Mouse (Mus musculus): ENCODE measurements around the gene Pafah1b2. TPM values are rescaled to one million over a fixed set of nuclear protein-coding genes. Genes with fewer than 3 reads are reported as not detected.

The Pafah1b2 gene
- polyA plus RNA-seq, 3 experiments from 2014 or later: 58.6 to 75.2 (median 67.0) TPM

DNA sequence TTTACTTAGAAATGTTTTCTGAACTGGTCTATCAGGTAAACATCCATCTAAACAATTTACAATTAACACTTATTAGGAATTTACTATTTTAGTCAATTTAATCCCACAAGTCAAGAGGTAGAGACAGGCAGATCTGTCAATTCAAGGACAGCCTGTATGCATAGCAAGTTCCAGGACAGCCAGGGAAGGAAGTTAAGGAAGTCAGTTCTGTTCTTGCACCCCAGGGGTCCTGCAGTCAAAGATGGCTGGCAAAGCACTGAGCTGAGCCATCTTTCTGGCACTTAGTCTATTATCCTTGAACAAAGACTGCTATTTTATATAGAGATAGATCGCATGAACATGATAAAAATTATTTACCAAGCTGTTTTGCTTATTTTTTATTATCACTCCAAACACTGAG, 31.9 kb downstream of the Pafah1b2 start:
- no peak for ATAC-seq

DNA sequence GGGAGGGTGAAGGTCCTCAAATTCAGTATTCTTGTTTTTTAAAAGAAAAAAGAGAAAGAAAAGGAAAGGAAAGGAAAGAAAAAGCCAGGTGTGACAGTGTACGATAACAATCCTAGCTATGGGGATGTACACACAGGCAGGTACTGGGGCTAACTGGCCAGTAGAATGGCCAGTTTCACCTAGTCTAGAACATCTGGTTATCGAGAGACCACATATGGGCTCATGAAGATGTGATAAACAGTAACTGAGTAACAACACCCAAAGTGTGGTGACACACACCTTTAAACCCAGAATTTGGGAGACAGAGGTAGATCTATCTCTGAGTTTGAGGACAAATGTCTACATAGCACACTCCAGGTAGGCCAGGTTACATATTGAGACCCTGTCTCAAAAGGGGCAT, 32.7 kb downstream of the Pafah1b2 start:
- ATAC-seq: no peak

DNA sequence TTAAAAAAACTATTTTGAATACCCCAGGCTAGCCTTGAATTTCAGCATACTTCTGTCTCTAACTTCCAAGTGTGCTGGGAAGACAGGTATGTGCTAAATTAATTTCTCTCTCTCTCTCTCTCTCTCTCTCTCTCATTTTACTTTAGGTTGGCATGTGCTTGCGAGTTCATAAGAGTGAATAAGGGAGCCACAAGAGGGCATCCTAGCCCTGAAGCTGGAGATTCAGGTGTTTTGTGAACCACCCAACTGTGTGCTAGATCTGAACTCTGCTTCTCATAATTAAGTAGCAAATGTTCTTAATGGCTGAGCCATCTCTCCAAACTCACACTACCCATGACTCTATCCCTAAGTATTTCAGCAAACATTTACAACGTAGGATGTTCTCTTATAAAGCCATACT, 35.6 kb downstream of the Pafah1b2 start:
- no peak for ATAC-seq

DNA sequence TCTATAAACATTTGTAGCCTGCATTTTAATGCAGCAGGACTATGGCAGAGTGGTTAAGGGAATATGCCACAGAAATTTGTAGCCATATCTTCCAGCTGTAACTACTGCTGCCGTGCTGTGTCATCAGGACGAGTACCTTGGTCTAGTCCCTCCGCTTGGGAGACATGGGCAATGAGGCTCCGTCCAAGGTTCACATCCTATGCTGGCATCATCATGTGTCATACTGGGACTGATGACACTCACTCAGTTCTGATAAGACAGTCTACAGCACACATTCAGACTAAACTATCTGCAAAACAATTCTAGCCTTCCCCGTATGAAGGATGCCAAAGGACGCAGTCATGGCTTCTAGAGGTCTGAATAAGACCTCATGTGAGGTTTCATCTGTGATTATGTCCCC, 48.9 kb downstream of the Pafah1b2 start:
- no peak for ATAC-seq

DNA sequence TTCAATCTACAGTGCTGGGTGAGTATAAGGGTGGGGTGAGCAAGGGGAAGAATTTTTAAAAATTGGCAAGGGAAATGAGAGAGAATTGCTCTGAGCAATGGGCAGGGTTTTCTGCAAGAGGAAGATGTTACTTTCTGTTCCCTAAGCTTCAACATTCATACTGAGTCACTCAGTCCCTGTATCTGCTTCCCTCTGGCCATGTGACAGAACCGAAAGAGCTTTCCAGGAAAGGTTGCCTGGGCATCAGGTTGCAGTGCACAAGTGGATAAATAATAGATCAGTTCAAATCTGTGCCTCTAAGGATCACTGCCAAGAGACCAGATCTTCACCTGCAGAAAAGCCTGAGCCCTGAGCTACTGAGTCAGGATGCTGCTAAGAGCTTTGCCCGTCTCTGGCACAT, 50.6 kb downstream of the Pafah1b2 start:
- no peak for ATAC-seq

DNA sequence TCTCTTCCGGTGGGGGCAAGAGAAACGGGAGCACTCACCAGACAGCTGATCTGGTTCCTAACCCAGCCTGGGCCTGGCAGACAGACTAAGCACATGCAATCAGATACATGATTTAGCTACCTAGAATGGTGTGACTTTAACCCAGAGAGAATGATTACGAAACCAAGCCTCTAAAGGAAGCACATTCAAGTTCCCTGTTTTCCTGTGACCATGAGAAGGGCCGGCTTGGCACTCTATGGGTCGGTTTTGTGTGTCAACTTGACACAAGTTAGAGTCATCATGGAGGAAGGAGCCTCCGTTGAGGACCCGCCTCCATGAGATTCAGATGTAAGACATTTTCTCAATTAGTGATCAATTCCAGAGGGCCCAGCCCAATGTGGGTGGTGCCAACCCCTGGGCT, 52.8 kb downstream of the Pafah1b2 start:
- ATAC-seq: no peak

DNA sequence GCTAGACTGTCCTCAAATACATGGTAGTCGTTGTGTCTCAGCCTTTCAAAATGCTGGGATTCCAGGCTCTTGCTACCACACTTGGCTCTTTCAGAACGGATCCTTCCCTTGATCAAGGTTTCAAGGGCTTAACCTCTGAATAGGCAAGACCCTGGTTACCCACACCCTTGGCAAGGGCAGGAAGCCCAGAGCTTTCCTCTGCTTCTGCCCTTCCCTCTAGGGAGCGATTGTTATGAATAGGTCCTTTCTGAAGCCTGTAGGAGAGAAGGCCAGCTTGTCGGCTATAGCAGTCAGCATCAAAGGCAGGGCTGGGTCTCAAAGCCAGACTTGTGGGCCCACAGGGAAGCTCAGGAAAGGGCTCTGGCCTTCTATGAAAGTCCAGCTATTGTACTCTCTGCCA, 53.6 kb downstream of the Pafah1b2 start:
- ATAC-seq: no peak

DNA sequence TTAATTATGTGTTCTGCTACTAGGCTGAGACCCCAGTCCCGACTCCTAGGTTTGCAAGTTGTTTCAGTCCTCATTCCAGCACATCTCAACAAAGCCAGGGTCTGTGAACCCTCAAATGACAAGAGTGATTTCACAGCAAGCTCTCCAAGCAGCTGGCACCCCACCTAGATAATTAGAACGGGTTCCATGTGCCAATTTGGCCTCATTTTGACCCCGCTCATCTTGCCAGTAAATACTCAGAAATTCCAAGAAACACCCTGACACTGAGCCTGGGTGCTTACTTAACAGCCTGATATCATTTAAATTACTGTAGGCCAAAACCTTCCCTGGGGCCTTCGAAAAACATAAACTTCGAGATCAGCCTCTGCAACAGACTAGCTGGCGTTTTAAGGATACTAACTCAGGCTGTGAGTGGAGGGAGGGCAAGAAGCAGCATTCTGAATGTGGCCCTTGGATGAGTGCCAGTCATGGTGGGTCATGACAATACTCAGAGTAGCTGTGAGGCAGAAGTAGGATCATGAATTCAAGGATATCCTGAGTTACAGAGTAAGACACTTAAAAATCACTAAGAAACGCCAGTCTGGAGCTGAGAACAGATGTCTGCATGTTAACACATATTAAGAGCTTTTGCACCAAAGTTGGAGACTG, 54.3 kb downstream of the Pafah1b2 start:
- ATAC-seq: no peak

DNA sequence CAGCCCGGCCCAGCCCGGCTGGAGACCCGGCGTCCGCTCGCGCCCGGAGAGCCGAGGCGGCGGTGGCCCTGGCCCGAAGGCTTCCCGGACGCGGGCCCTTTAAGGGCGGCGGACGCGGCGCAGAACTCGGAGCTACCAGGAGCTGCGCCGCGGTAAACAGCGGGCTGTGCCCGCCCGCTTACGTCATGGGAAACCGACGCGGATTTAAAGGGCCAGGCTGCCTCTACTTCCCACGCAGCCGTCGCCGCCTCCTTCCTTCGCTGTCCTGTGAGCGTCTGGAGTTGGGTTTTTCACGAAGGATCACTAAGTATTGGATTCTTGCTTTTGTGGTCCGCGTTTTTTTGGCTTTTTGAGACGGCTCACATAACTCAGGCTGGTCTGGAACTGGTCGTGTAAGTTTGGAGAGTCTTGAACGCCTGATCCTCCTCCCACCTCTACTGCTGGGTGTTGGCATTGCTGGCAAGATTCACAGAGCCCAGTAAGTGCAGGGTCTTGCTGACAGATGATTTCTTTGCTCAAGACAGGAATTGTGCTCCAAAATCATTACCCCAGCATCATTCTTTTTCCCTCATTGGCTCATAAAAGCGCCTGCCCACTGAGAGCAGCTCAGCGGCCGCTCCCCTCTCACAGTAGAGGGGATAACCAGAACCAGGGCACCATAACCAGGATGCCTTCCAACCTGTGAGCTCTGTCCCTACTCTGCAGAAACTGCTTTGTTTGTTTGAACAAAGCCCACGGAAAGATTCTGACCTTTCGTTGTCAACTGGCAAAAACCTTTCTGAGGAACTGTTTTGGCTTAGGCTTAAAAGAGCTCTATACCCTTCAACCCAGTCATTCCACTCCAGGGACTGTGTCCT, 57.2 kb downstream of the Pafah1b2 start, which contains the start of gene Sidt2:
TSS of gene Sidt2 (minus strand) at position 152 of the 857 bp plus-strand sequence.
- ATAC-seq: peak; percentile 90

DNA sequence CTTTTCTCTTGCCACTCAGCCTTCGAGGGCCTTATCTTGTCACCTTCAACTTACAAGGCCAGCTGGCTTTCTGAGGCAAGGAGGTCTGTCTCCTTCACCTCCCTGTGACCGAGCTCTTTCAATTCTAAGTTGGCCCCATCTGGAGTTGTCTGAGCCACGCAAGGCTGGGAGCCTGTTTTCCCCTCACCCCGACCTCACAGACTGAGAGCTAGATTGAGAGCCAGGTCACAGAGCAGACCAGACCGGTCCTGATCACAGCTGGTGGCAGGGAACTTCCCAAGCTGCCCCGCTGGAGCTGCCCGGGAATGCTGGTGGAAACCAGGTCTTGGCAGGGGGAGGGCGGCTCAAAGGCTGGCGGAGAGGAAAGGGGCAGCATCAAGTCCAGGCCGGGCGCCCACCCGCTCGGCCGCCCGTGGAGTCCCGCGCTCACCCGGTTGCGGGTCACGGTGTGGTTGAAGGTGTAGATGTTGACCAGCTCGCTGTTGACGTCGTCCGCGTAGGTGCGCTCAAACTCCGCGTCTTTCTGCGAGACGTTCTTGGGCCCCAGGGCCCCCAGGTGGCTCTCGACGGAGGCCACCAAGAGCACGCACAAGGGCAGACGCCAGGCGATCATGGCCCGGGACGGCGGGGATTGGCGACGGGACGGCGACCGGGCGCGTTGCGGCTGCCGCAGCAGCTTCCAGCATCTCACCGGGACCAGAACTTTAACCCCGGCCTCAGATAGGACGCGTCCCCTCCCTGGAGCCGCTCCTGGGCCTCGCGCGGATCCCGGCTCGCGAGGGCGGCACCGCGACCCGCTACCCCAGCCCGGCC, 58.0 kb downstream of the Pafah1b2 start:
- peak; percentile 22 for ATAC-seq

DNA sequence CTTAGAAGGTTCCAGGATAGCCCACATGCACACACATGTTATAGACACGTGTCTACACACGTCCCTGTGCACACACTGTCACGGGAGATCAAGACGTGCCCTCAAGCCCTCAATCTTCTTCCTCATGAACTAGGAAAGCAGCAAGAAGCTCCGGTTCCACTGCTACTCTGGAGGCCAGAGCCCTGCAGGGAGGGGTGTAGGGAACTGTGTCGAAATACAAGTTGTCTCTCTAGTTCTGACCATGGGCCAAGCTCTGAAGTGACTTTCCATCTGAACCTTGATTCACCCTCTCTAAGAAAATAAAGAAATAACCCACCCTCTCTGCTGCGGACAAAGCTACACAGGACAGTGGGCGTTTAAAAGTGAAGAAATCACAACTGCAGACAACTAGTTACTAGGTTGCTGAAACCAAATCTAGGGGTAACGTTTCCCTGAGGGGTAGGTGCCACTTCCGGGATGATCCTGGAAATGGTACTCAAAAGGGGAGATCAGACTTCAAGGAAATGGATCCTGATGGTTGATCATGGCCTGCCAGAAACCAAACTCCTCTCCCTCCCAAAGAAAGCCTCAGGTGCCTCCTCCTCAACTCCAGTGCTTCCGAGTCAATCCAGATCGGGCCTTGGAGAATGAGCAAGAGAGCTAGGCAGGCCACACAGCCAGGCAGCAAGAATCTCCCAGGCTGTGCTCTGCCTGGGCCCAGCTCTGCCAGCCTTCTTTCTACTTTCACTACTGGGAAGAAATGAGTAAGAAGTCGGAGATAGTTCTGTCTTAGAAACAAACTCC, 58.8 kb downstream of the Pafah1b2 start:
- peak; percentile 22 for ATAC-seq

DNA sequence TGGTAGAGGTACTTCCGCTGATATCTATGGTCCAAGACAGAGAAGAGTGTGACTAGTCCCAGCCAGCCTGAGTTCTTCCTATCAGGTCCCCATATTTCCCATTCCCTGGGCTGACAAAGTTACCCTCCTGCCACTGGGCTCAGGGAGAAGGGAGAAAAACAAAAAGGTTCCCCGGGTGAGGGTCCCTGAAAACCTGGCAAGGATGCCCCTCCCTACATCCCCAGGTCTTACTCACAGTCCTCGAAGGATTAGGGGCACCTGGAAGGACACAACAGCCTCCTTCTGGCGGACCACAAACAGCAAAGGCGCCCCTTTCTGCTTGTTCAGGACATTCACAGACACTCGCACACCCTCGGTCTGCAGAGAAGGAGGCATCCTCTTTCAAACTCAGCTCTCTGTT, 59.6 kb downstream of the Pafah1b2 start:
- no peak for ATAC-seq

DNA sequence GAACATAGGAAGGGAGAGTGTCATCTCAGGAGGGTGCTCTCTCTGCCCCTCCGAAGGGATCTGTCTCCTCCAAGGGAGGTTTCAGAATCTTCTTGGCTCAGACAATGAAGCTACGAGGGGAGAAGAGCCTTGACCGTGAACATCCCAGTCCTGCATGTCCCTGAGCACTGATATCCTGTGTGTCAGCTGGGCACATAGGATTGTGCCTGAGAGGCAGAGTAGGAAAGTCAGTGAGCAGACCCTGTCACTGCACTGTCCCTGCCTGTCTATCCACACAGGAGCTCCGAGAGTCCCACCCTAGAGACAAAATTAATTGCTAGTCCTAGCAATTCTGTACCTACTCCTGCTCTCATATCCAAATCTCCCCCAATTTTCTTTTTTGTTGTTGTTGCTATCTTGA, 60.4 kb downstream of the Pafah1b2 start:
- ATAC-seq: no peak

DNA sequence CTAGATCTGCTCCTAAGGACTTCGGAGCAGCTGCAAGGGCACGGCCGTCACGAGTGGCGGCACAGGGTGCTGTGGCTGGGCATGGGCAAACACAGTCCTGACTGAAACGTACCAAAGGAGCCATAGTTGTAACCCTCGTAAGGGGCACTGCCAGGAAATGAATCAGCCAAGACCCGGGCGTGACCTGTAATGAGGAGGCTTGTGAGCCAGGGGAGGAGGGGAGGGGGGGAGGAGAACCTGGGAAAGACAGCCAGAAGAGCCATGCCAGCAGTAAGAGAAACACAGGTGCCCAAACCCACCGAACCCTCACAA, 65.7 kb downstream of the Pafah1b2 start:
- no peak for ATAC-seq

DNA sequence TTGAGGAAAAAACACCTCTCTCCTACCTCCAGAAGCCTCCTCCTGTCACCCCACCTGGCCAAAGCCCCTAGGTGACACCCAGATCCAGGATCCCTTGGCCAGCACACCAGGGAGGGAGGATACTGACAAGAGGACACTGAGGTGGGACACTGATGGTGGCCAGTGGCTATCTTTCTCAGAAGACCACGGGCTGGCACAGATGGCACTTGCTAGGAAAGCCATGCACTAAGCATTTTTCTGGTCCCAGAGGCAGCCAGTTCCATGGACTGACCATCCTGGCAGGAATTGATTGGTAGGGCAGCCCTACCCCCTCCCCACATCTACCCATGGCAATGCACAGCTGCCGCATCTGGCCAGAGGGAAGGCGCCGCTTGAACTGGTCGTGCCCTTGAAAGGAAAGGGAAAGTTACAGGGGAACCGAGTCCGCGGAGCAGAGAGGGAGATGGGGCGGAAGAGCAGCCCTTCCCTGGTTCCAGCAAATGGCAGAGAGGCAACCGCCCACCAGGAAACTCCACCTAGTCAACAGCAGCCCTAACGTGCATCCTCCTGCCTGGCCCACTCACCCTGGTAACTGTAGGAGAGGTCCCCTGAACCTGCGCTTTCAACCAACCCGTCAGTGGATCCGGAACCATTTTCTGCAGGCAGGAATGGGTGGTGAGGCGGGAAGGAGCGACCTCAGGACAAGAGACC, 66.2 kb downstream of the Pafah1b2 start:
- no peak for ATAC-seq

DNA sequence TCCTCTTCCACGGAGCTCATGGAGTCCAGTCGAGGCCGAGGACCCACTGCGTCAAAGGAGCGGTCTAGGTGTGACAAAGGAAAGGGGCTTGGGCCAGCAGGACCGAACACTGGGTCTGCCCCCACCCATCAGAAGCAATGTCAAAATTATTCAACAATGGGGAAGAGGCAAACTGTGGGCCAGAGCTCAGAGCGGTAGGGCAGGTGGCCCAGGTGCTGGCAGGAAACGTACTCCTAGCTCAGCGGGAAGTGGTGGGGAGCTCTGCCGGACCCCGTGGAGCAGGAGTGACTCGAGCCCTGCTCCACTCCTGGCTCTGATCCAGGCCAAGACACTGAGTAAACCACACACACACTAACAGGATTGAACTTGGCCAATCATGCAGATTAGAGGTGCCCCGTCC, 66.8 kb downstream of the Pafah1b2 start:
- ATAC-seq: peak; percentile 25

DNA sequence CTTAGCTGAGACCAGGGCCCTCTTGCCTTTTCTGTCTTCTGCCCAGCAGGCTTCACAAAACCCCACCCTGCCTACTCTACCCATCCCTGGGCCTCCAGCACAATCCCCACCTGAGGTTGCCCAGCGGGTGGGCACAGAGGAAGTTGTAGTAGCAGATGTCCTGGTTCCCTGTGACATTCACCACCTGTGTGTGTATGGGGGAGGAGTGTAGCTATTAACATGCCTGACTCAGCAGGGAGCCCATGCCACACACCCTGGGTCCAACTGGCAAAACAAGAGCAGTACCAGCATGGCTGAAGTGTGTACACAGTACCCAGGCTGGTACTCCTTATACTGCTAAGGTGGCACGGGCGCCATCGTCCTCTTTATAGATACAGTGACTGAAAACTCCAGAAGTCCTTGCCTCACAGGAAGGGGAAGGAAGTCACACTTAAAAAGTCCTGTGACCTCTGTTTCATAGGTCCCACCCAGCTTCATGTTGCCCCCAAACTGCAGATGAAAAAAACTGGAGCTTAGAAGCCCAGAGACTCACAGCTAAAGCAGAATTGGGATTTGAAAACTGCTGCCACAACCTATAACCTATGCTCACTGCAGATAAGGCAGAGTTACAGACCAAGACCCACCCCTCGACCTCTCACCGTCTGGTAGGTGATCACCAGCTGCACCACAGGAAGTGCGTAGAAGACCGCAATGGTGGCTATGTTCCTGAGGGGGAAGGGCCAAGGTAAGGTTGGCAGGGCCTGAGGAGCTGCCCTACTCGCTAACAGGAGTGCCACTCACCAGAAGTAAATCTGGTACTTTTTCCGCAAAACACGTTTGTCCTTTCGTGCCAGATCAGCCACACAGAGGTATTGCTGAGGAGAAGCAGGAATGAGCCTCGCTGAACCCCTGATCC, 67.7 kb downstream of the Pafah1b2 start:
- ATAC-seq: peak; percentile 95

DNA sequence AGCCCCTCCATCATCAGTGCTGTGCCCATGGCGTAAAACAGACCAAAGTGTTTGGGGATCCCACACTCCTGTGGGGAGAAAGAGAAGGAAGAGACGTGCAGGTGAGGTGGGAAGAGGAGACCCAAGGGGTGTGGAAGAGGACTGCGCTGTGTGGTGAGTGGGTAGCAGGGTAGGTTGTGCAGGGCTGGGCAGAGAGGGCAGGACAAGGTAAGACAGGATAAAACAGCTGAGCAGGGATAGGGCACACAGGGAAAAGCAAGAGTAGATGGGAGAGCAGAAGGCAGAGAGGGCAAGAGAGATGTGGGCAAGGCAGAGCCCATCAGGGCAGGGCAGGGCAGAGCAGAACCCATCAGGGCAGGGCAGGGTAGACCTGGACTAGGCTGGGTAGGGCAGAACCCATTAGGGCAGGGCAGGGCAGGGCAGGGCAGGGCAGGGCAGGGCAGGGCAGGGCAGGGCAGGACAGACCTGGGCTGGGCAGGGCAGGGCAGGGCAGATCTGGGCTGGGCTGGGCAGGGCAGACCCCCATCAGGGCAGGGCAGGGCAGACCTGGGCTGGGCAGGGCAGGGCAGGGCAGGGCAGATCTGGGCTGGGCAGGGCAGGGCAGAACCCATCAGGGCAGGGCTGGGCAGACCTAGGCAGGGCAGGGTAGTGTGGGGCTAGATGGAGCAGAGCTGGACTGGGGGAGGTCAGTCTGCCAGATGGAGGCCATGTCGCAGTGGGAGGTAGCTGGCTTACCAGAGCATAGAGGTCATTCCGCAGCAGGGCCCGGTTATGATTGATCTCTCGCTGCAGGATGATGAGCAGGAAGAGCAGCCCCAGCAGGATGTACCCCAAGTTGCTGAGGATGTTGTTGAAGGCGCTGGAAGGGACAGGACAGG, 68.6 kb downstream of the Pafah1b2 start:
- no peak for ATAC-seq

DNA sequence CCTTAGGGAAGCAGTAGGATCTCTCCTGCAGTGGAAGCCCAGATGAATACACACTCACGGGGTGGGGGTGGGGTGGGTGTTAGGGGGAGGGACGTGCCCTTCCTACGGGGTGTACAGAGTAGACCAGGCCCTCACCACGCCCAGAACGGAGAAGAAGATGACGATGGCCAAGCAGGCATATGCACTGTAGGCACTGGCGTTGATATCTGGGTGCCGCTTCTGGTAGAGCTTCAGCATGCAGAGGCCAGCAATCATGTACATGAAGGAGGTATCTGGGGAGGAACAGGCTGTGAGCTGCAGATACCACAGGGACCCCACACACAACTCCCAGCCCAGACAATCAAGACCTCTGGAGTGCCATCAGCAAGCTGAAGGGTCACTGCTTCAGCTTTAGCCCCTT, 69.6 kb downstream of the Pafah1b2 start:
- ATAC-seq: no peak

DNA sequence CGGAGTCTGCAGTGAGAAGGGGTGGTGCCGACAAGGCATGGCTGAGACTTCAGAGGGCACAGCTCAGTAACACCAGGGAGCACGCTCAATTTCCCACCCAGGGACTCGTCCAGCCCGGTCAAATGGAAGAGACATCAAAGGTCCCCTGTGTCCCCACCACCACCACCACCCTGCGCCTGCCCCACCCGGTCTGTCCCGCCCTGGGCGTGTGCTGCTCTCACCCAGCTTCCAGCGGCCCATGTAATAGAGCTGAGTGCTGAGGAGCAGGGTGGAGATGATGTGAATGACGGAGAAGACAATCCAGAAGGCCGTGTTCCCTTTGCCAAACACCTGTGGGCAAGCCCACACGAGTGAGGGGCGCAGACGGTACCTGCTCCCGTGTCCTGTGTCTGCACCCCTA, 70.0 kb downstream of the Pafah1b2 start:
- no peak for ATAC-seq
